11 mouse cellular contexts compared by ENCODE assay signal in the genomic region with DNA sequence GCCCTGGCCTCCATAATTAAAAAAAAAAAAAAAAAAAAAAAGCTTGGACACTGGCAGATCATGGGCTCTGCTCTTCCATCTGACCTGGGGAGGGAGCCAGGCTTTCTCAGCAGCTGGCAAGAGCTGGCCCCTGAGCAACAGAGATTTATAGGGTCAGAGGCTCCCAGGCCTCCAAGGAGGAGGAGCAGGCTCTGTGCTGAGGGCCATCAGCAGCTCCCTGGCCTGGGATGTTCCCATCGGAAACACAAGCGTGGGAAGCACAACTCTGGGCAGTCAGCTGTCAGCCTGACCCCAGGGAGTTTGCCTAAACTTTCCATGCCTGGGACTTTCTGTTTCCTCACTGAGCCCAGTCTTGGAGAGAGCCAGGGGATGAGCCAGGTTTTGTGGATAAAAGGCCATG. TPM values are rescaled to one million over a fixed set of nuclear protein-coding genes. Genes with fewer than 3 reads are reported as not detected.
DNase-seq lines count a peak whose midpoint lies in the region; ATAC-seq and TF ChIP-seq lines count a peak whose summit lies in the region.
"Had no signal": no experiment of that assay in that cellular context is flagged by ENCODE, and none has a peak within 500 bp of the region (broad histone marks: within the 10 kb centered on the region; RNA-seq: fewer than 3 reads in every experiment).

No protein-coding gene starts in this region.

- H3K4me2 ChIP-seq in stomach, postnatal 0 days (replicated peaks; ENCODE audit: low read depth) = no peak overlapping the region
- H3K4me2 ChIP-seq: forebrain, embryonic 12.5 days had no signal

- H3K27me3 ChIP-seq in stomach, postnatal 0 days (ENCODE audit: control insufficient read depth, insufficient read depth, low read length) = no peaks in the 10 kb centered on the region
- H3K27me3 ChIP-seq: forebrain, embryonic 12.5 days had no signal

- H3K4me3 ChIP-seq in stomach, postnatal 0 days (ENCODE audit: low read depth, low read length) = no peak overlapping the region
- H3K4me3 ChIP-seq: forebrain, embryonic 12.5 days had no signal

- TF ChIP-seq CTCF in stomach, postnatal 0 days (IDR thresholded peaks at IDR 0.05; ENCODE audit: low read depth) = no peak

- ATAC-seq in stomach, postnatal 0 days (ENCODE audit: low FRiP score, low TSS enrichment) = no peak
- no peak for ATAC-seq in erythroid progenitor cell, adult 5-6 weeks (replicated peaks; ENCODE audit: low FRiP score, poor library complexity, severe bottlenecking)

- 33% methylated on average over 2 of the region's 2 CpGs for whole genome bisulfite sequencing in stomach, postnatal 0 days

- TF ChIP-seq EP300 in stomach, postnatal 0 days (optimal IDR thresholded peaks at IDR 0.05) = no peak

- no peak overlapping the region for H3K9ac ChIP-seq in stomach, postnatal 0 days (ENCODE audit: low read length)
- H3K9ac ChIP-seq: forebrain, embryonic 12.5 days had no signal

- H3K4me1 ChIP-seq in stomach, postnatal 0 days (replicated peaks; ENCODE audit: control insufficient read depth, insufficient read depth) = no peaks in the 10 kb centered on the region
- H3K4me1 ChIP-seq: forebrain, embryonic 12.5 days had no signal

- peaks cover 3% of the 10 kb centered on the region; the same call in 1 of the 2 replicates for H3K36me3 ChIP-seq in stomach, postnatal 0 days (ENCODE audit: control insufficient read depth, insufficient read depth, low read length)
- H3K36me3 ChIP-seq: forebrain, embryonic 12.5 days had no signal

- H3K9me3 ChIP-seq in stomach, postnatal 0 days (ENCODE audit: control insufficient read depth, low read length) = no peaks in the 10 kb centered on the region
- H3K9me3 ChIP-seq: forebrain, embryonic 12.5 days had no signal

- 0 out of 2 replicates have a peak overlapping the region, but pooled peaks have one; percentile 18 for H3K27ac ChIP-seq in stomach, postnatal 0 days (replicated peaks)
- H3K27ac ChIP-seq: forebrain, embryonic 12.5 days had no signal

- peak; percentile 4 to 15 for DNase-seq in spleen, postnatal 36 days (ENCODE audit: low spot score in 2 of 2)
- DNase-seq in spleen, postnatal 4 days (ENCODE audit: low spot score in 2 of 2) = no peak
- peak; percentile 55 for DNase-seq in heart, adult 8-10 months (ENCODE audit: low spot score)
- DNase-seq in kidney, postnatal 14 days = peak; percentile 56
- no peak for DNase-seq in stomach, postnatal 0 days (ENCODE audit: low spot score)
- no peak for DNase-seq in layer of hippocampus, adult 11-12 months (ENCODE audit: low spot score)
- DNase-seq in thymus, postnatal 4 days = no peak
- DNase-seq: cerebellum, postnatal 14 days had no signal

RNA-seq across cellular contexts. Expression of a gene that starts 32.3 kb away (rescaled TPM):
- 10 to 100 TPM; 17.3 to 28.2 (median 21.5) TPM for total RNA-seq in heart, adult 8-10 months (2022)
- polyA plus RNA-seq in stomach, postnatal 0 days (2015; fragmentation: Nextera tagmentation; extraction: Ambion mirVana) = 202 and 245 TPM in 2 replicates
- not detected in 2 replicates for total RNA-seq in erythroid progenitor cell, adult 5-6 weeks (2015; ENCODE audit: low replicate concordance)
- total RNA-seq in erythroid progenitor cell, adult 5-6 weeks (2017; ENCODE audit: low replicate concordance) = under 0.01 TPM in 1 of 2 replicates, not detected in the other
- total RNA-seq: hematopoietic stem cell, adult 5-6 weeks had no signal

RNA-seq across cellular contexts. Expression of a gene that starts 58.3 kb away (rescaled TPM):
- 10 to 100 TPM; 61.1 to 70.9 (median 64.9) TPM for total RNA-seq in heart, adult 8-10 months (2022)
- 105 and 114 TPM in 2 replicates for polyA plus RNA-seq in stomach, postnatal 0 days (2015; fragmentation: Nextera tagmentation; extraction: Ambion mirVana)
- 72.8 and 111 TPM in 2 replicates for total RNA-seq in erythroid progenitor cell, adult 5-6 weeks (2015; ENCODE audit: low replicate concordance)
- 39.9 and 47.7 TPM in 2 replicates for total RNA-seq in erythroid progenitor cell, adult 5-6 weeks (2017; ENCODE audit: low replicate concordance)

Comparison
In these comparisons a context has a peak if more than half of its experiments do, and no peak if none do; other contexts are left out.
1. DNase-seq: peak in spleen, postnatal 36 days (2 of 2), heart, adult 8-10 months (single experiment) and kidney, postnatal 14 days (single experiment); none in spleen, postnatal 4 days (0 of 2), stomach, postnatal 0 days (single experiment), layer of hippocampus, adult 11-12 months (single experiment) and thymus, postnatal 4 days (single experiment).
2. RNA of a gene that starts 32.3 kb away (total RNA-seq): 17.3 to 28.2 TPM in heart, adult 8-10 months; under 0.01 TPM in erythroid progenitor cell, adult 5-6 weeks; every median in the first group is over 10 times any median in the second.